Mouse (Mus musculus): ENCODE data around the gene Padi1. TPM values are rescaled to one million over a fixed set of nuclear protein-coding genes. Genes with fewer than 3 reads are reported as not detected.

The Padi1 gene
- total RNA-seq, 1 experiment = 0.09 TPM

DNA sequence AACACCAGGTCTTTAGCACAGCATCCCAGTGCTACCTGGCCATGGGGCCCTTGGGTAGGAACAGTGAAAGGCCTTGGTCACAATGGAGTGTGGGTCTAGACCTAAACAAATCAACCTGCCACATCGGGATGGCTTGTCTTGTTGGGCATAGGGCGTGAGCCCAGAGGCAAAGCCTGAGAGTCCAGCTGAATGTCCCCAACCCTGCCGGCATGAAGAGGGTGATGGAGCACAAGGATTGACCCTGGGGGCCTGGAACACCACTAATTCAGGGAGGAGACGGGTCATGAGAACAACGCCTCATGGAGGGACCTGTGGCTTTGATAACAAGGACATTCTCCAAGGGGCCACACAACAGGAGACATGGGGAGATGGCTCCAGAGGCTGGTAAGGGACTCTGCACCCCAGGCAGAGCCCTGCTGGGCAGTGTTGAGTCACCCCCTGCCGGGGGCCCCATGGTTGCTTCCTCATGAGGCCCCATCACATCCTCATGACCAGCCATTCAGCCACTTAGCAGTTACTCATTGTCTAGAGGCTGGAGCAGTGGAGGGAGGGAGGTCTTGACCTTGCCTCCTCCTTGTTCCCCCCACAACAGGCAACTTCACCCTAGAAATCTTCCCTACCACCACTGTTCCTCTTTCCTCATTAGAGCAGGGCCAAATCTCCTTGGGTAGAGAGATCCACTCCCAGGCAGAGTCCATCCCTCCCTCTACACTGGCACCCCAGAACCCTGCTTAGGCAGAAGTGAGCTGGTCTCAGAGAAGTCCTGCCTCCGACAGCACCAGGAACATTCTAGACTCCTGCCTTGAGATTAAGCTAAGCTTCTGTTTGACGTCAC, 26.5 kb upstream of the Padi1 start:
- Histone ChIP-seq H3K36me3 (ENCODE audit: control insufficient read depth, insufficient read depth, low read length, poor library complexity, severe bottlenecking) (no peaks in the 10 kb centered on the region), H3K4me3 (ENCODE audit: insufficient read depth in 1 of 2, low read depth in 1 of 2, low read length in 2 of 2, poor library complexity in 1 of 2, severe bottlenecking in 1 of 2) (no peak overlapping the region), H3K27ac (ENCODE audit: insufficient read depth, low read depth, low read length, poor library complexity, severe bottlenecking) (no peak overlapping the region), H3K9me3 (ENCODE audit: control insufficient read depth, insufficient read depth, low read depth, low read length) (no peaks in the 10 kb centered on the region), H3K9ac (ENCODE audit: insufficient read depth, low read depth, low read length, poor library complexity, severe bottlenecking) (no peak overlapping the region), H3K4me1 (ENCODE audit: control insufficient read depth in 2 of 2, insufficient read depth in 2 of 2, low read length in 2 of 2, poor library complexity in 1 of 2) (peaks cover 0 to 11% of the 10 kb centered on the region in 2 experiments; a peak in 3 of 4 replicates)
- no peak for TF ChIP-seq HCFC1 (IDR thresholded peaks at IDR 0.05; ENCODE audit: borderline replicate concordance, insufficient read depth, low read length)
- TF ChIP-seq CHD2 (IDR thresholded peaks at IDR 0.05; ENCODE audit: low read depth, low read length) = no peak
- TF ChIP-seq ZC3H11A (IDR thresholded peaks at IDR 0.05; ENCODE audit: borderline replicate concordance, low read depth, low read length) = no peak
- TF ChIP-seq MAFK (IDR thresholded peaks at IDR 0.05; ENCODE audit: insufficient read depth, low read depth, low read length) = no peak
- TF ChIP-seq ZNF384 (IDR thresholded peaks at IDR 0.05; ENCODE audit: low read depth, low read length) = no peak
- DNase-seq (ENCODE audit: low read depth, low spot score) = no peak
- in situ Hi-C loops (cut with MboI; ENCODE audit: low sequenced_read_pairs in 2 of 2, unreplicated experiment in 2 of 2) = no loop called here

- Histone ChIP-seq H3K9ac (ENCODE audit: insufficient read depth, low read depth, low read length, poor library complexity, severe bottlenecking) (no peak overlapping the region), H3K27ac (ENCODE audit: insufficient read depth, low read depth, low read length, poor library complexity, severe bottlenecking) (no peak overlapping the region), H3K9me3 (ENCODE audit: control insufficient read depth, insufficient read depth, low read depth, low read length) (no peaks in the 10 kb centered on the region), H3K4me1 (ENCODE audit: control insufficient read depth in 2 of 2, insufficient read depth in 2 of 2, low read length in 2 of 2, poor library complexity in 1 of 2) (peaks cover 0 to 14% of the 10 kb centered on the region in 2 experiments; a peak in 3 of 4 replicates), H3K4me3 (ENCODE audit: insufficient read depth in 1 of 2, low read depth in 1 of 2, low read length in 2 of 2, poor library complexity in 1 of 2, severe bottlenecking in 1 of 2) (no peak overlapping the region), H3K36me3 (ENCODE audit: control insufficient read depth, insufficient read depth, low read length, poor library complexity, severe bottlenecking) (no peaks in the 10 kb centered on the region)
- TF ChIP-seq CHD2 (IDR thresholded peaks at IDR 0.05; ENCODE audit: low read depth, low read length) = no peak
- no peak for TF ChIP-seq ZNF384 (IDR thresholded peaks at IDR 0.05; ENCODE audit: low read depth, low read length)
- TF ChIP-seq MAFK (IDR thresholded peaks at IDR 0.05; ENCODE audit: insufficient read depth, low read depth, low read length) = no peak
- TF ChIP-seq ZC3H11A (IDR thresholded peaks at IDR 0.05; ENCODE audit: borderline replicate concordance, low read depth, low read length) = no peak
- TF ChIP-seq HCFC1 (IDR thresholded peaks at IDR 0.05; ENCODE audit: borderline replicate concordance, insufficient read depth, low read length) = no peak
- in situ Hi-C loops (cut with MboI; ENCODE audit: low sequenced_read_pairs in 2 of 2, unreplicated experiment in 2 of 2) = no loop called here
- DNase-seq (ENCODE audit: low read depth, low spot score) = no peak
Observed at GRCm38 (mm10) chr4:140871376-140871775, 25.8 kb upstream of the Padi1 start.

- no peak for TF ChIP-seq ZC3H11A (IDR thresholded peaks at IDR 0.05; ENCODE audit: borderline replicate concordance, low read depth, low read length)
- no peak for TF ChIP-seq HCFC1 (IDR thresholded peaks at IDR 0.05; ENCODE audit: borderline replicate concordance, insufficient read depth, low read length)
- no peak for TF ChIP-seq ZNF384 (IDR thresholded peaks at IDR 0.05; ENCODE audit: low read depth, low read length)
- no peak for TF ChIP-seq CHD2 (IDR thresholded peaks at IDR 0.05; ENCODE audit: low read depth, low read length)
- no peak for TF ChIP-seq MAFK (IDR thresholded peaks at IDR 0.05; ENCODE audit: insufficient read depth, low read depth, low read length)
- no peak overlapping the region for H3K4me3 ChIP-seq (ENCODE audit: insufficient read depth in 1 of 2, low read depth in 1 of 2, low read length in 2 of 2, poor library complexity in 1 of 2, severe bottlenecking in 1 of 2)
- peaks cover 0 to 19% of the 10 kb centered on the region in 2 experiments; a peak in 3 of 4 replicates for H3K4me1 ChIP-seq (ENCODE audit: control insufficient read depth in 2 of 2, insufficient read depth in 2 of 2, low read length in 2 of 2, poor library complexity in 1 of 2)
- H3K27ac ChIP-seq (ENCODE audit: insufficient read depth, low read depth, low read length, poor library complexity, severe bottlenecking) = no peak overlapping the region
- H3K9ac ChIP-seq (ENCODE audit: insufficient read depth, low read depth, low read length, poor library complexity, severe bottlenecking) = no peak overlapping the region
- DNase-seq (ENCODE audit: low read depth, low spot score) = no peak
- H3K9me3 ChIP-seq (ENCODE audit: control insufficient read depth, insufficient read depth, low read depth, low read length) = no peaks in the 10 kb centered on the region
- in situ Hi-C loops (cut with MboI; ENCODE audit: low sequenced_read_pairs in 2 of 2, unreplicated experiment in 2 of 2) = no loop called here
- no peaks in the 10 kb centered on the region for H3K36me3 ChIP-seq (ENCODE audit: control insufficient read depth, insufficient read depth, low read length, poor library complexity, severe bottlenecking)
Observed at GRCm38 (mm10) chr4:140870876-140871275, 25.3 kb upstream of the Padi1 start.

DNA sequence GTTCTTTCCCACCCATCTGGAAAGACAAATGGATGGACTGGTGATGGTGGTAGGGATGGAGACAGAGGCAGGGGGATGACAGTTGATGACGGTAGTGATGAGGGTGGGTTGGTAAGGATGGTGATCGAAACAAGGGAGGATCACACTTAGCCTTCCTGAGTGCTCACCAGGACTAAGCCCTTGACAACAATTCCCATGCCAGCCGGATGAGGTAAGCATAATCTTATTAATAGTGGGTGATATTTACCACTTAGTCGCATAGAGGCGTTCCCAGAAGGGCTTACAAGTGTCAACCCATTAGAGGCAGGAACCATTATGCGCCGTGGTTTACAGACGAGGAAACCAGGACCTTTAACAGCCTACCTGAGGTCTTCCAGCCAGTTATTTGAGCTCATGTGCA, 24.4 kb upstream of the Padi1 start:
- no peak for DNase-seq (ENCODE audit: low read depth, low spot score)
- in situ Hi-C loops (cut with MboI; ENCODE audit: low sequenced_read_pairs in 2 of 2, unreplicated experiment in 2 of 2) = no loop called here
- peaks cover 0 to 20% of the 10 kb centered on the region in 2 experiments; a peak in 3 of 4 replicates for H3K4me1 ChIP-seq (ENCODE audit: control insufficient read depth in 2 of 2, insufficient read depth in 2 of 2, low read length in 2 of 2, poor library complexity in 1 of 2)
- no peaks in the 10 kb centered on the region for H3K9me3 ChIP-seq (ENCODE audit: control insufficient read depth, insufficient read depth, low read depth, low read length)
- H3K36me3 ChIP-seq (ENCODE audit: control insufficient read depth, insufficient read depth, low read length, poor library complexity, severe bottlenecking) = no peaks in the 10 kb centered on the region
- no peak overlapping the region for H3K9ac ChIP-seq (ENCODE audit: insufficient read depth, low read depth, low read length, poor library complexity, severe bottlenecking)
- TF ChIP-seq CHD2 (IDR thresholded peaks at IDR 0.05; ENCODE audit: low read depth, low read length) (no peak), MAFK (IDR thresholded peaks at IDR 0.05; ENCODE audit: insufficient read depth, low read depth, low read length) (no peak), HCFC1 (IDR thresholded peaks at IDR 0.05; ENCODE audit: borderline replicate concordance, insufficient read depth, low read length) (no peak), ZNF384 (IDR thresholded peaks at IDR 0.05; ENCODE audit: low read depth, low read length) (no peak), ZC3H11A (IDR thresholded peaks at IDR 0.05; ENCODE audit: borderline replicate concordance, low read depth, low read length) (no peak)
- H3K27ac ChIP-seq (ENCODE audit: insufficient read depth, low read depth, low read length, poor library complexity, severe bottlenecking) = no peak overlapping the region
- H3K4me3 ChIP-seq (ENCODE audit: insufficient read depth in 1 of 2, low read depth in 1 of 2, low read length in 2 of 2, poor library complexity in 1 of 2, severe bottlenecking in 1 of 2) = no peak overlapping the region
